Mouse (Mus musculus) midbrain, embryonic 12.5 days (tissue): ENCODE results near the gene Copz1. TPM values are rescaled to one million over a fixed set of nuclear protein-coding genes. Genes with fewer than 3 reads are reported as not detected.

Experiments
- ATAC-seq: fragments of 200-750 bp; cut with Nextera tagmentation; 2 replicates; pipeline ENCODE4 v1.8.0; 2017; ENCODE audit warnings: low read depth, moderate TSS enrichment, moderate library complexity; ENCODE audit not compliant: low FRiP score
- H3K27ac ChIP-seq: fragments of 300-500 bp; sonication (generic); replicated peaks from 2 replicates; pipeline ENCODE4 v1.5.1; 2016; ENCODE audit warnings: mild to moderate bottlenecking
- H3K27me3 ChIP-seq: fragments of 300-500 bp; sonication (generic); 2 replicates; pipeline ENCODE4 v1.6.1; 2016; ENCODE audit warnings: mild to moderate bottlenecking
- H3K36me3 ChIP-seq: fragments of 300-500 bp; sonication (generic); 2 replicates; pipeline ENCODE4 v1.6.1; 2016
- H3K4me1 ChIP-seq: fragments of 300-500 bp; sonication (generic); 2 replicates; pipeline ENCODE4 v1.6.1; 2016
- H3K4me2 ChIP-seq: fragments of 300-500 bp; sonication (generic); replicated peaks from 2 replicates; pipeline ENCODE4 v1.6.1; 2016; ENCODE audit warnings: mild to moderate bottlenecking, moderate library complexity
- H3K4me3 ChIP-seq: fragments of 300-500 bp; sonication (generic); 2 replicates; pipeline ENCODE4 v1.5.1; 2016; ENCODE audit warnings: mild to moderate bottlenecking
- H3K9ac ChIP-seq: fragments of 300-500 bp; sonication (generic); replicated peaks from 2 replicates; pipeline ENCODE4 v1.6.1; 2016; ENCODE audit warnings: mild to moderate bottlenecking, moderate library complexity
- H3K9me3 ChIP-seq: fragments of 300-500 bp; sonication (generic); 2 replicates; pipeline ENCODE4 v1.6.1; 2016; ENCODE audit warnings: mild to moderate bottlenecking
- WGBS: fragments of 180-500 bp; shearing (Covaris S2); methylation state at CpG from one replicate; pipeline ENCODE4 v1.1.7; 2016; 5-methylcytosine and 5-hydroxymethylcytosine counted together
- polyA plus RNA-seq: library from polyadenylated mRNA; unstranded; fragments of >200 nt; fragmentation: Nextera tagmentation; extraction: Ambion mirVana; gene quantifications from 2 replicates; pipeline ENCODE4 v1.2.1, GENCODE M21; 2016

Gene Copz1
- polyA plus RNA-seq, 1 experiment from 2014 or later: 235 TPM

DNA sequence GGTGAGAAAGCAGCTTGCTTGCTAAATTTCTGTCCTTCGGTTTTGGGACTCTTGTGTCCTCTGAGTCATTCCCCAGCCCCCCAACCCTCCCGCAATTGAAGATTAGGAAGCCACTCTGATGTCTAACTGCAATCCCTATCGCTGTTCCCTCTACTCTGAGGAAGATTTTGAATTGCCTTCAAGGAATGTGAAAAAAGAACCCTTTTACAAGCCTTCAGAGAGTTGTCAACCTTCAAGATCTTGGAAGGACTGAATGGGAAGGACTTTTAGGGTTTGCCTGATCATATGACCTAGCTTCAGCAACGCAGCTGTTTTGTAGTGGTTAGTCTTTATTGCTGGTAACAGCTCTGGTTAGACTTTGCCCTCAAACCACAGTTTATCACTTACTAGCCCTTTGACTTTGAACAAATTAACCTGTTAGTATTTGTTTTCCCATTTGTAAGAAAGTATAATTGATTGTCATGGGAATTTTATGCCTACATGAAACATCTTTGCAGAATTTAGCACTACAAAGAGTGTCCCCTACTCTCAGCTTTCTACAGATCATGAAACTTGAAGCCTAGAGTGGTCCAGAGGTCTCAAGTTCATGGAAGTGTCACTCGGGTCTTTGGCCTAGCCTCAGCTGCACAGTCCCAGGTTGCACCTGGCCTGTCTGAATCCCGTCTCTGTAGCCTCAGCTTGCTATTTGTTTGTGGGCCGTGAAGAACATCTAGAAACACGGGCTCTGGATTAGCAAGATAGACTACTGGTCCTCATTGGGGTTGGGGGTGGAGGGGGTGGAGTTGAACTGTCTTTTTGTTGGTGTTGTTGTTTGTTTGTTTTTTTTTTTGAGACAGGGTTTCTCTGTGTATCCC lies 33.5 kb downstream of the Copz1 start:
- Histone ChIP-seq H3K27me3 (peaks cover 19% of the 10 kb centered on the region), H3K27ac (peak overlapping the region; percentile 97), H3K36me3 (no peaks in the 10 kb centered on the region), H3K4me3 (peak overlapping the region; percentile 39), H3K9me3 (no peaks in the 10 kb centered on the region), H3K4me2 (peak overlapping the region; percentile 66), H3K9ac (peak overlapping the region; percentile 72), H3K4me1 (peaks cover 58% of the 10 kb centered on the region)
- no peak for ATAC-seq
- 36% methylated on average over 8 of the region's 8 CpGs for WGBS

DNA sequence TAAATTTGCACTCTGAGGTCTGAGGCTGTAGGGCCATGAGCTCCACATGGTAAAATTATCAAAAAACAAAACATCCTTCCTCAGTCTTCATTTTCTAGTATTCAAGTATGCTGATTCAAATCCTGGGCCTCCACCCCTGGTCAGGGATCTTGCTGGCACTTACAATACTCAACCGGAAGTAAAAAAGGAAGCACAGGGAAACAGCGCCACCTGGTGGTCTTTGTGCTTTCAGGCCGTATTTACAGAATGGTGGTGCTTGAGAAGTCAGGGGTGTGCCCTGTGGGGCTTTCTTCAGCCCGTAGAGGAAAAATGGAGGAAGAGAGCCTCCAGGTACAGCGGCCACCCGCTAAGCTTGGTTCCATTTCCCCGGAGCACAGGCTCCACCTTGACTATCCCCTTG lies 34.6 kb downstream of the Copz1 start:
- WGBS: under 1% methylated on average over 7 of the region's 7 CpGs
- Histone ChIP-seq H3K4me3 (no peak overlapping the region), H3K9me3 (no peaks in the 10 kb centered on the region), H3K4me1 (peaks cover 47% of the 10 kb centered on the region), H3K27me3 (peaks cover 19% of the 10 kb centered on the region), H3K27ac (peak overlapping the region; percentile 97), H3K4me2 (no peak overlapping the region), H3K9ac (no peak overlapping the region), H3K36me3 (no peaks in the 10 kb centered on the region)
- no peak for ATAC-seq

DNA sequence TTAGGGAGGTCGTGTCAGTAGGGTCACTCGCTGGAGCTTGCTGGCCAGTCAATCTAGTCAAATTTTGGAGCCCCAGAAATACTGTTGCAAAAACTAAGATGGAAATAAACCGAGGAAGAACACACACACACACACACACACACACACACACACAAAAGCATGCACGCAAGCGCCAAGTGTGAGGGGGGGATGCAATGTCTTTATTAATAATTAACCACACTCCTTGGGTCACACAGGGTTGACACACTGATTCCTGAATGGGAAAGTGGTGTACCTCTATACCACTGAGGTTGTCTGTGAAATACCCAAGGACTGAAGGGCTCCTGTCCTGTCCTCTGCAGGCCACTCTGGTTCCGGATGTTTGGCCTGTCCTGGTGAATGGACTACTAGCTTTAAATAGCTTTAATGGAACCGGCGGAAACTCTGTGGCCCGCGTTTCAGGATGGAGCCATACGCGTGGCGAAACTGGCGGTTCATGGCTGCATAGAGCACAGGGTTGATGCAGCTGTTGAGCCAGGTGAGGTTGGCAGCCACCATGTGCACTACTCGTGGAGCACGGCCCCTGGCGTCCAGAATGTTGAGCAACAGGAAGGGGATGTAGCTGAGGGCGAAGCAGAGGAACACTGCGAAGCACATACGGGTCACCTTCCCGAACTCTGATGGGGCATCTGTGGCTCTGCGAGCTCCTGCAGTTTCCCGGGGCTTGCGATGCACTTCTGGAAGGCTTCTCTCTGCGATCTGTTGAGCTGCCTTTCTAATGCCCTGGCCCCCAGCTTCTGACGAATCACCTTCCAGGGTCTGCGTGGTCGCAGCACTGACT lies 35.8 kb downstream of the Copz1 start:
- ATAC-seq: no peak
- H3K9ac ChIP-seq: no peak overlapping the region; the same call in none of the 2 replicates
- H3K4me3 ChIP-seq: no peak overlapping the region
- H3K27me3 ChIP-seq: peaks cover 19% of the 10 kb centered on the region
- no peaks in the 10 kb centered on the region for H3K9me3 ChIP-seq
- H3K27ac ChIP-seq: no peak overlapping the region
- peak overlapping the region; percentile 12; the same call in 1 of the 2 replicates for H3K4me2 ChIP-seq
- H3K4me1 ChIP-seq: peaks cover 36% of the 10 kb centered on the region
- no peaks in the 10 kb centered on the region for H3K36me3 ChIP-seq
- 52% methylated on average over 28 of the region's 28 CpGs for WGBS

- Histone ChIP-seq H3K9ac (no peak overlapping the region; the same call in 1 of the 2 replicates), H3K36me3 (no peaks in the 10 kb centered on the region), H3K9me3 (no peaks in the 10 kb centered on the region), H3K4me2 (peak overlapping the region; percentile 12; the same call in 1 of the 2 replicates), H3K4me3 (no peak overlapping the region), H3K4me1 (peaks cover 34% of the 10 kb centered on the region), H3K27ac (no peak overlapping the region), H3K27me3 (peaks cover 21% of the 10 kb centered on the region)
- 64% methylated on average over 26 of the region's 26 CpGs for WGBS
- ATAC-seq: no peak
Observed at GRCm38 (mm10) chr15:103308876-103309580, 36.5 kb downstream of the Copz1 start.

GRCm38 (mm10) chr15:103310365-103310910 lies 37.9 kb downstream of the Copz1 start, which contains the start of gene Gpr84:
Gene Gpr84 (minus strand): TSS chr15:103310612.
- Histone ChIP-seq H3K9ac (no peak within 1 kb of the TSS), H3K9me3 (no peaks in the 10 kb centered on the region), H3K4me3 (no peak within 1 kb of the TSS), H3K27me3 (peaks cover 27% of the 10 kb centered on the region), H3K4me1 (peaks cover 39% of the 10 kb centered on the region), H3K4me2 (no peak within 1 kb of the TSS), H3K36me3 (peaks cover 3% of the 10 kb centered on the region), H3K27ac (no peak within 1 kb of the TSS)
- ATAC-seq: no peak
- WGBS: 77% methylated on average over 6 of the region's 6 CpGs

- ATAC-seq: no peak
- Histone ChIP-seq H3K27me3 (peaks cover 17% of the 10 kb centered on the region), H3K4me2 (peak overlapping the region; percentile 54), H3K4me3 (peak overlapping the region; percentile 24; the same call in 1 of the 2 replicates), H3K9me3 (no peaks in the 10 kb centered on the region), H3K4me1 (peaks cover 25% of the 10 kb centered on the region), H3K9ac (peak overlapping the region; percentile 50; the same call in 1 of the 2 replicates), H3K27ac (no peak overlapping the region; the same call in 1 of the 2 replicates), H3K36me3 (peaks cover 34% of the 10 kb centered on the region)
- 15% methylated on average over 18 of the region's 18 CpGs for WGBS
Observed at GRCm38 (mm10) chr15:103313495-103314095, 41.1 kb downstream of the Copz1 start.

- Histone ChIP-seq H3K9me3 (no peaks in the 10 kb centered on the region), H3K4me2 (peak overlapping the region; percentile 54), H3K27ac (no peak overlapping the region), H3K4me1 (peaks cover 22% of the 10 kb centered on the region), H3K4me3 (peak overlapping the region; percentile 24; the same call in 1 of the 2 replicates), H3K9ac (peak overlapping the region; percentile 50), H3K27me3 (peaks cover 11% of the 10 kb centered on the region), H3K36me3 (peaks cover 40% of the 10 kb centered on the region)
- no peak for ATAC-seq
- 42% methylated on average over 22 of the region's 22 CpGs for WGBS
Observed at GRCm38 (mm10) chr15:103314181-103314580, 41.7 kb downstream of the Copz1 start.

- Histone ChIP-seq H3K27me3 (peaks cover 7% of the 10 kb centered on the region), H3K27ac (peak overlapping the region; percentile 70), H3K4me3 (peak overlapping the region; percentile 24), H3K4me2 (peak overlapping the region; percentile 54), H3K9me3 (no peaks in the 10 kb centered on the region), H3K36me3 (peaks cover 44% of the 10 kb centered on the region), H3K4me1 (peaks cover 22% of the 10 kb centered on the region), H3K9ac (peak overlapping the region; percentile 50)
- WGBS: 1% methylated on average over 18 of the region's 18 CpGs
- ATAC-seq: peak; percentile 83
Observed at GRCm38 (mm10) chr15:103315011-103315502, 42.5 kb downstream of the Copz1 start.

- H3K9me3 ChIP-seq: no peaks in the 10 kb centered on the region
- H3K27ac ChIP-seq: peak overlapping the region; percentile 70; the same call in 1 of the 2 replicates
- peaks cover 22% of the 10 kb centered on the region for H3K4me1 ChIP-seq
- peaks cover 7% of the 10 kb centered on the region; the same call in 1 of the 2 replicates for H3K27me3 ChIP-seq
- ATAC-seq: no peak
- H3K4me2 ChIP-seq: no peak overlapping the region
- peaks cover 48% of the 10 kb centered on the region for H3K36me3 ChIP-seq
- peak overlapping the region; percentile 20; the same call in 1 of the 2 replicates for H3K9ac ChIP-seq
- 88% methylated on average over 10 of the region's 10 CpGs for WGBS
- no peak overlapping the region for H3K4me3 ChIP-seq
Observed at GRCm38 (mm10) chr15:103315979-103316776, 43.7 kb downstream of the Copz1 start.

DNA sequence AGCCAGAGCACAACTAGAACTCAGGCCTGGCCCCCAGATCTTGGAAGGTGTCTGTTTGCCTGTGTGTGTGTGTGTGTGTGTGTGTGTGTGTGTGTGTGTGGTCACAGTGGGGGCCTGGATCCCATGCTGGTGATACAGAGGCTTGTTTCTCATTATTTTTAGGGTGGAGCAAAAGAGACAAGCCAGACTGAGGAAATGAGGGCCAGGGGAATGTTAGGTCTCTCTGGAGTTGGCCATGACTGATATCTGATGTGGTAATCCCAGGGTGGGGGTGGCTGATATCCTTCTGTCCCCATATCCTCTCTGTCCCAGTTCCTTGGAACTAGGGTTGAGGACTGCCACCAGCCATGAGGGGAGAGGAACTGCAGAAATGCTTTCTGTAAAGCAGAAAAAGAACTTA lies 44.6 kb downstream of the Copz1 start:
- Histone ChIP-seq H3K27me3 (peaks cover 7% of the 10 kb centered on the region; the same call in 1 of the 2 replicates), H3K9ac (no peak overlapping the region), H3K9me3 (no peaks in the 10 kb centered on the region), H3K27ac (no peak overlapping the region), H3K4me1 (peaks cover 27% of the 10 kb centered on the region), H3K4me2 (no peak overlapping the region), H3K36me3 (peaks cover 48% of the 10 kb centered on the region), H3K4me3 (no peak overlapping the region)
- ATAC-seq: no peak
